Mouse (Mus musculus) C2C12 (cell line): Measurements from ENCODE around the gene Ptpru.

ENCODE experiments used
- CEBPB ChIP-seq: IDR thresholded peaks from one replicate; pipeline ENCODE4 v1.6.1; 2011; ENCODE audit warnings: low read depth, mild to moderate bottlenecking, control low read depth, moderate library complexity
- CTCF ChIP-seq: IDR thresholded peaks from one replicate; pipeline ENCODE4 v1.5.1; 2011; ENCODE audit not compliant: control insufficient read depth, insufficient read depth, insufficient read length
- MAX ChIP-seq: IDR thresholded peaks from one replicate; pipeline ENCODE4 v1.6.1; 2011; ENCODE audit warnings: mild to moderate bottlenecking, control low read depth
- MYOD1 ChIP-seq: IDR thresholded peaks from one replicate; pipeline ENCODE4 v1.6.1; 2011; ENCODE audit warnings: low read depth; ENCODE audit not compliant: control insufficient read depth, insufficient read length
- MYOG ChIP-seq: IDR thresholded peaks from one replicate; pipeline ENCODE4 v1.6.1; 2011; ENCODE audit not compliant: control insufficient read depth, insufficient read length; ENCODE audit errors: extremely low read depth
- USF1 ChIP-seq: IDR thresholded peaks from one replicate; pipeline ENCODE4 v1.6.1; 2011; ENCODE audit warnings: low read depth, mild to moderate bottlenecking, control low read depth, moderate library complexity

- TF ChIP-seq MYOG = no peak
- TF ChIP-seq CTCF = no peak
- no peak for TF ChIP-seq CEBPB
- TF ChIP-seq MYOD1 = no peak
- no peak for TF ChIP-seq MAX
- TF ChIP-seq USF1 = no peak
These were observed 36.1 kb upstream of the Ptpru start for GRCm38 (mm10) chr4:131874169-131874536.
